Mouse (Mus musculus) liver, embryonic 15.5 days (tissue): ENCODE results near the gene Arhgdib. TPM values are rescaled to one million over a fixed set of nuclear protein-coding genes. Genes with fewer than 3 reads are reported as not detected.
"Not testable (repeated sequence)": the region's sequence is repeated elsewhere in the genome, so short reads cannot be mapped to it uniquely, and the experiment has no call there.

Source experiments
- ATAC-seq: fragments of 200-750 bp; cut with Nextera tagmentation; 2 replicates; pipeline ENCODE4 v1.8.0; 2017; ENCODE audit warnings: moderate number of reproducible peaks, mild to moderate bottlenecking, moderate library complexity; ENCODE audit not compliant: insufficient read depth
- H3K27ac ChIP-seq: fragments of 300-500 bp; sonication (generic); replicated peaks from 2 replicates; pipeline ENCODE4 v1.5.1; 2015; ENCODE audit warnings: mild to moderate bottlenecking, inconsistent platforms
- H3K27me3 ChIP-seq: fragments of 300-500 bp; sonication (generic); 2 replicates; pipeline ENCODE4 v1.6.1; 2015; ENCODE audit warnings: mild to moderate bottlenecking, inconsistent platforms
- H3K36me3 ChIP-seq: fragments of 300-500 bp; sonication (generic); replicated peaks from 2 replicates; pipeline ENCODE4 v1.6.1; 2015; ENCODE audit warnings: moderate library complexity, mild to moderate bottlenecking, inconsistent platforms
- H3K4me1 ChIP-seq: fragments of 300-500 bp; sonication (generic); replicated peaks from 2 replicates; pipeline ENCODE4 v1.6.1; 2015; ENCODE audit warnings: inconsistent platforms
- H3K4me2 ChIP-seq: fragments of 300-500 bp; sonication (generic); 2 replicates; pipeline ENCODE4 v1.6.1; 2015; ENCODE audit warnings: moderate library complexity, mild to moderate bottlenecking, inconsistent platforms
- H3K4me3 ChIP-seq: fragments of 300-500 bp; sonication (generic); replicated peaks from 2 replicates; pipeline ENCODE4 v1.5.1; 2015; ENCODE audit warnings: mild to moderate bottlenecking, inconsistent platforms
- H3K9ac ChIP-seq: fragments of 300-500 bp; sonication (generic); 2 replicates; pipeline ENCODE4 v1.6.1; 2015; ENCODE audit warnings: moderate library complexity, mild to moderate bottlenecking, inconsistent platforms
- H3K9me3 ChIP-seq: fragments of 300-500 bp; sonication (generic); replicated peaks from 2 replicates; pipeline ENCODE4 v1.6.1; 2016; ENCODE audit warnings: inconsistent platforms
- WGBS: fragments of 180-500 bp; shearing (Covaris S2); methylation state at CpG from one replicate; pipeline ENCODE4 v1.1.7; 2015; ENCODE audit warnings: mixed read lengths; ENCODE audit not compliant: insufficient replicate concordance; 5-methylcytosine and 5-hydroxymethylcytosine counted together
- polyA plus RNA-seq: library from polyadenylated mRNA; unstranded; fragments of >200 nt; fragmentation: Nextera tagmentation; extraction: Ambion mirVana; gene quantifications from 2 replicates; pipeline ENCODE4 v1.2.1, GENCODE M21; 2015

Arhgdib gene
- polyA plus RNA-seq, 1 experiment from 2014 or later: 172 TPM

GRCm38 (mm10) chr6:136887854-136888253 lies 53.8 kb downstream of the Arhgdib start:
- Histone ChIP-seq H3K4me3 (no peak overlapping the region), H3K27me3 (no peaks in the 10 kb centered on the region), H3K9me3 (no peaks in the 10 kb centered on the region), H3K27ac (no peak overlapping the region), H3K36me3 (no peaks in the 10 kb centered on the region), H3K4me1 (peaks cover 8% of the 10 kb centered on the region; the same call in 1 of the 2 replicates), H3K4me2 (no peak overlapping the region), H3K9ac (no peak overlapping the region)
- ATAC-seq: no peak
- WGBS: 61% methylated on average over 9 of the region's 9 CpGs

DNA sequence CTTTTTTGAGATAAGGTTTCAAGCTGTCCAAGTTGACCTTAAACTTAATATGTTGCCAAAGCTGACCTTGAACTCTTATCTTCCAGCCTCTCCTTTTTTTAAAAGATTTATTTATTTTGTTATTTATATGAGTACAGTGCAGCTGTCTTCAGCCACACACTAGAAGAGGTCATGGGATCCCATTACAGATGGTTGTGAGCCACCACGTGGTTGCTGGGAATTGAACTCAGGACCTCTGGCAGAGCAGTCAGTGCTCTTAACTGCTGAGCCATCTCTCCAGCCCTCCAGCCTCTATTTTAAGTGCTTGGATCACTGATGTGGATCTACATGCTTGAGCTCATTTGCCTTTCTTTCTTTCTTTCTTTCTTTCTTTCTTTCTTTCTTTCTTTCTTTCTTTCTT lies 56.9 kb downstream of the Arhgdib start:
- H3K27ac ChIP-seq, H3K27me3 ChIP-seq, H3K9me3 ChIP-seq, ATAC-seq, H3K9ac ChIP-seq, H3K36me3 ChIP-seq, H3K4me1 ChIP-seq, H3K4me2 ChIP-seq, H3K4me3 ChIP-seq: not testable (repeated sequence)
- 30% methylated on average over 1 of the region's 1 CpGs for WGBS

- Histone ChIP-seq H3K9me3 (no peaks in the 10 kb centered on the region), H3K27ac (no peak overlapping the region), H3K4me2 (no peak overlapping the region), H3K9ac (no peak overlapping the region), H3K4me3 (no peak overlapping the region), H3K36me3 (no peaks in the 10 kb centered on the region), H3K27me3 (no peaks in the 10 kb centered on the region), H3K4me1 (no peaks in the 10 kb centered on the region)
- 74% methylated on average over 6 of the region's 6 CpGs for WGBS
- ATAC-seq: no peak
Measured at GRCm38 (mm10) chr6:136883961-136884360, 57.7 kb downstream of the Arhgdib start.

GRCm38 (mm10) chr6:136883431-136883915 lies 58.2 kb downstream of the Arhgdib start:
- no peaks in the 10 kb centered on the region for H3K36me3 ChIP-seq
- no peak overlapping the region for H3K9ac ChIP-seq
- no peak overlapping the region for H3K27ac ChIP-seq
- no peak for ATAC-seq
- H3K4me3 ChIP-seq: no peak overlapping the region
- WGBS: 38% methylated on average over 3 of the region's 3 CpGs
- H3K4me2 ChIP-seq: no peak overlapping the region
- H3K9me3 ChIP-seq: no peaks in the 10 kb centered on the region
- H3K27me3 ChIP-seq: no peaks in the 10 kb centered on the region
- H3K4me1 ChIP-seq: no peaks in the 10 kb centered on the region

DNA sequence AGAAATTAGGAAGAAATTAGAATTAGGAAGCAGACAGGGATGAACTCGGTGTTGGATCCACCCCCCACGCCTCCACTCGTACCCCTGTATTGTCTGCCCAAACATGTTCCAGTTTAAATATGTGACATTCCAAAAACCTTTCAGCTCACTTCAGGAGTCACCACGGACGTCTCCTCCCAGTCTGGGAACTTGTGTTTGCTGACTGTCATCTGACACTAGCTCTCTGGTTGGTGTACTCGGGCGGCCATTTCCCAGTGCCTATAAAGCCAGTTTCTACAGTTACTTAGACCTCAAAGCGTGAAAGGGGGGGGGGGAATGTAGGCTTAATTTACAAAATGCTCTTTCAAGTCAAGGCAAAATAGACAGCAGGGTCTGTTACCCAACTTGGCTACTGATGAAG lies 60.0 kb downstream of the Arhgdib start:
- WGBS: 60% methylated on average over 8 of the region's 8 CpGs
- no peak for ATAC-seq
- no peak overlapping the region for H3K27ac ChIP-seq
- no peaks in the 10 kb centered on the region for H3K4me1 ChIP-seq
- no peaks in the 10 kb centered on the region for H3K9me3 ChIP-seq
- H3K27me3 ChIP-seq: no peaks in the 10 kb centered on the region
- no peak overlapping the region for H3K9ac ChIP-seq
- no peak overlapping the region for H3K4me2 ChIP-seq
- no peak overlapping the region for H3K4me3 ChIP-seq
- no peaks in the 10 kb centered on the region for H3K36me3 ChIP-seq

GRCm38 (mm10) chr6:136875670-136876069 lies 66.0 kb downstream of the Arhgdib start, which contains the start of gene Mgp:
Gene Mgp, minus strand, starts transcription at chr6:136875823.
- Histone ChIP-seq H3K27me3 (peaks cover 2% of the 10 kb centered on the region; the same call in 1 of the 2 replicates), H3K4me2 (no peak within 1 kb of the TSS), H3K9me3 (no peaks in the 10 kb centered on the region), H3K4me1 (no peaks in the 10 kb centered on the region), H3K27ac (no peak within 1 kb of the TSS), H3K9ac (no peak within 1 kb of the TSS), H3K4me3 (no peak within 1 kb of the TSS), H3K36me3 (no peaks in the 10 kb centered on the region)
- ATAC-seq: no peak
- 48% methylated on average over 9 of the region's 9 CpGs for WGBS

- Histone ChIP-seq H3K36me3 (no peaks in the 10 kb centered on the region), H3K4me2 (no peak overlapping the region), H3K4me3 (no peak overlapping the region), H3K9me3 (no peaks in the 10 kb centered on the region), H3K27ac (no peak overlapping the region), H3K4me1 (no peaks in the 10 kb centered on the region), H3K9ac (no peak overlapping the region), H3K27me3 (peaks cover 2% of the 10 kb centered on the region; the same call in 1 of the 2 replicates)
- no peak for ATAC-seq
- WGBS: 55% methylated on average over 8 of the region's 8 CpGs
Measured at GRCm38 (mm10) chr6:136874599-136874998, 67.1 kb downstream of the Arhgdib start.

Other genes with a start within 250 kb of the Arhgdib start
- gene Gucy2c, start 160.1 kb downstream of the Arhgdib start, polyA plus RNA-seq: 0.26 and 0.37 TPM in 2 replicates
- gene Hist4h4, start 137.5 kb downstream of the Arhgdib start, polyA plus RNA-seq: 0.93 and 1.2 TPM in 2 replicates
- 113 and 131 TPM in 2 replicates for gene H2afj, start 133.7 kb downstream of the Arhgdib start, polyA plus RNA-seq
- 0.71 and 1.0 TPM in 2 replicates for gene BC049715, start 114.3 kb downstream of the Arhgdib start, polyA plus RNA-seq
- 49.0 and 51.6 TPM in 2 replicates for gene Wbp11, start 113.7 kb downstream of the Arhgdib start, polyA plus RNA-seq
- not detected in 2 replicates for gene Smco3, start 106.4 kb downstream of the Arhgdib start, polyA plus RNA-seq
- 30.0 TPM in 2 replicates for gene Art4, start 84.2 kb downstream of the Arhgdib start, polyA plus RNA-seq
- 3.3 and 6.3 TPM in 2 replicates for gene Mgp, start 66.1 kb downstream of the Arhgdib start, polyA plus RNA-seq
- 0.28 and 0.74 TPM in 2 replicates for gene Erp27, start 19.7 kb downstream of the Arhgdib start, polyA plus RNA-seq
- not detected in 2 replicates for gene Pde6h, start 18.1 kb downstream of the Arhgdib start, polyA plus RNA-seq
- 2.7 and 2.9 TPM in 2 replicates for gene Rerg, start 228.6 kb upstream of the Arhgdib start, polyA plus RNA-seq